Mouse (Mus musculus) neural tube, embryonic 11.5 days (tissue): ENCODE measurements around the gene Krt25. TPM values are rescaled to one million over a fixed set of nuclear protein-coding genes. Genes with fewer than 3 reads are reported as not detected.

ENCODE experiments used
- ATAC-seq: fragments of 200-750 bp; cut with Nextera tagmentation; 2 replicates; pipeline ENCODE4 v1.8.0; 2017; ENCODE audit warnings: moderate number of reproducible peaks, mild to moderate bottlenecking, moderate TSS enrichment, moderate library complexity; ENCODE audit not compliant: insufficient read depth, low FRiP score, low TSS enrichment
- DNase-seq: peaks from one replicate; pipeline ENCODE4 v3.0.0-alpha.2; 2015; ENCODE audit warnings: low spot score
- H3K27ac ChIP-seq: fragments of 300-500 bp; sonication (generic); 2 replicates; pipeline ENCODE4 v1.5.1; 2014; ENCODE audit warnings: low read depth, mild to moderate bottlenecking, low read length
- H3K27me3 ChIP-seq: fragments of 300-500 bp; sonication (generic); 2 replicates; pipeline ENCODE4 v1.6.1; 2014; ENCODE audit warnings: mild to moderate bottlenecking, low read length, mixed read lengths; ENCODE audit not compliant: control insufficient read depth, insufficient read depth
- H3K36me3 ChIP-seq: fragments of 300-500 bp; sonication (generic); 2 replicates; pipeline ENCODE4 v1.6.1; 2014; ENCODE audit warnings: mild to moderate bottlenecking, low read length, moderate library complexity, mixed read lengths; ENCODE audit not compliant: control insufficient read depth, insufficient read depth
- H3K4me1 ChIP-seq: fragments of 300-500 bp; sonication (generic); 2 replicates; pipeline ENCODE4 v1.6.1; 2014; ENCODE audit warnings: low read length, mixed read lengths; ENCODE audit not compliant: control insufficient read depth, insufficient read depth
- H3K4me2 ChIP-seq: fragments of 300-500 bp; sonication (generic); 2 replicates; pipeline ENCODE4 v1.6.1; 2014; ENCODE audit warnings: low read depth, mild to moderate bottlenecking, moderate library complexity
- H3K4me3 ChIP-seq: fragments of 300-500 bp; sonication (generic); 2 replicates; pipeline ENCODE4 v1.5.1; 2014; ENCODE audit warnings: low read depth, low read length
- H3K9ac ChIP-seq: fragments of 300-500 bp; sonication (generic); 2 replicates; pipeline ENCODE4 v1.6.1; 2014; ENCODE audit warnings: mild to moderate bottlenecking, low read length
- H3K9me3 ChIP-seq: fragments of 300-500 bp; sonication (generic); 2 replicates; pipeline ENCODE4 v1.6.1; 2016; ENCODE audit warnings: low read length; ENCODE audit not compliant: control insufficient read depth
- WGBS: fragments of 180-500 bp; shearing (Covaris S2); extraction: QIAGEN DNeasy Blood & Tissue Kit; methylation state at CpG from one replicate; pipeline ENCODE4 v1.1.7; 2014; 5-methylcytosine and 5-hydroxymethylcytosine counted together
- polyA plus RNA-seq: library from polyadenylated mRNA; unstranded; fragments of >200 nt; fragmentation: Nextera tagmentation; extraction: Ambion mirVana; gene quantifications from 2 replicates; pipeline ENCODE4 v1.2.1, GENCODE M21; 2014

The Krt25 gene
- polyA plus RNA-seq, result 0.12 and 0.23 TPM in 2 replicates

DNA sequence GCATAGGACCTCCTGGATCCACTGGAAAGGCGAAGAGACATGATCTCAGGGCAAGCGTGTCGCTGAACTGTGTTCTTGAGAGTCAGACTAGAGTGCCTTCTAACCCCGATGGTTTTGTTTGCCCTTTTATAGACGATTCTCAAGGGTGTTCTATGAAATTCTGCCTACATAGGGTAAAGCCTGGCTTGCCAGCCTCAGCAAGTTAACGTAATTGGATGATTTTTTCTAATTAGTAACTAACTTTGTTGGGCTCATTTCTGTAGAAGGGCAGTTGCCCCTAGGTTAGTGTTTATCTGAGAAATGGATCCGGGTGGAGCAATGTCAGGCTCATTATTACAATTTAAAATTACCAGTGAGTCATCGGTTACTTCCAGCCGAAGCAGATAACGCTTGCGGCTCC, at the start of gene Krt25:
Gene Krt25, minus strand, starts transcription at position 101 of the 400 bp plus-strand sequence.
- Histone ChIP-seq H3K36me3 (no peaks in the 10 kb centered on the region), H3K9me3 (no peaks in the 10 kb centered on the region), H3K4me3 (no peak within 1 kb of the TSS), H3K27me3 (no peaks in the 10 kb centered on the region), H3K27ac (no peak within 1 kb of the TSS), H3K4me2 (no peak within 1 kb of the TSS), H3K4me1 (no peaks in the 10 kb centered on the region), H3K9ac (no peak within 1 kb of the TSS)
- DNase-seq, result no peak
- ATAC-seq, result no peak
- 95% methylated on average over 11 of the region's 11 CpGs for WGBS

DNA sequence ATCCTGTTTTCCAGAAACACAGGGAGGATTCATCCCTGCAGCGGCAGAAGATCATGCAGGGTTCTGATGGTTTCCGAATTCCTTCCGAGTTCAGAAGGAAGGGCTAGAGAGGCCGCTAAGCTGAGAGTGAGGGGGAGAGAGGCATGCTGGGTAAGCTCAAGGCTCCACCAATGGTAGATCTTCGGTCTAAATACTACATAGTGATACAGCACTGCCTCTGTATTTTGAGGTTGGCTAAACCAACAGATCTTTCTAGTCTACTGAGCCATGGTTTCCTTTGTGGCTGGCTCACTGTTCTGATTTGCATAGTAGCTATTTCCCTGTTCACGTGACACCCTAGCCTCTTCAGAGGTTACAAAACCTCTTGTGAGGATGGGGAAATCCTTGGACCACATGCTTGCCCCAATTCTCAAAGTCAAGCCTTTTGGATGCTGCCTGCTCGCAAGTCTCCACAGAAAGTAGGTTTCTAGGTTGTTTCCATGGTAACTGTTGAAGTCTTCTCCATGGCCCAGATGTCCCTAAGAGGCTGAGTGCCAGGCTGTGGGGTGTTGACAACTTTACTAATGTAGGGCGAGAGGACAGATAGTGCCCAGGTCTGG, 47.2 kb upstream of the Krt25 start:
- 84% methylated on average over 8 of the region's 8 CpGs for WGBS
- no peak overlapping the region for H3K9ac ChIP-seq
- DNase-seq (no peak), ATAC-seq (no peak)
- no peaks in the 10 kb centered on the region for H3K9me3 ChIP-seq
- no peak overlapping the region for H3K4me2 ChIP-seq
- H3K27ac ChIP-seq, result no peak overlapping the region
- H3K36me3 ChIP-seq, result no peaks in the 10 kb centered on the region
- H3K4me3 ChIP-seq, result no peak overlapping the region
- H3K27me3 ChIP-seq, result no peaks in the 10 kb centered on the region
- H3K4me1 ChIP-seq, result no peaks in the 10 kb centered on the region

DNA sequence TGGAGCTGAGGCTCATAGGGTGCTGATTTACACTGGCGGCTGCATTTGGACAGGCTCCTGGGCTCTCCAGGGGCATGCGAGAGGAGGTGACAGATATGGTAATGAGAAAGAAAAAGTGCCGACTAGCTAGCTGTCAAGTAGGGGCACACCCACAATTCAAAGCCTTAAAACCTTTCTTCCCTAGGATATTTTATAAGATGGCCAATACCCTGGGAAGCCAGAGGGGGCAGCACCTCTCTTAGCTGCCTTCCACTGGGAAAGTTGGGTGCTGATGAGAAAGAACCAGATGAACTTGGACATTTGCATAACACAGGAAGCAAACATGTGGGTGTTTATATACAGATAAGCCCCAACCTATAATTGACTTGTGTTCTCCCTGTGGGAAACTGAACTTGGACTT, 46.5 kb upstream of the Krt25 start:
- H3K9ac ChIP-seq, result no peak overlapping the region
- DNase-seq (peak; percentile 12), ATAC-seq (no peak)
- H3K4me1 ChIP-seq, result no peaks in the 10 kb centered on the region
- no peak overlapping the region for H3K4me3 ChIP-seq
- no peak overlapping the region for H3K4me2 ChIP-seq
- H3K36me3 ChIP-seq, result no peaks in the 10 kb centered on the region
- no peak overlapping the region for H3K27ac ChIP-seq
- whole genome bisulfite sequencing, result 18% methylated on average over 3 of the region's 3 CpGs
- no peaks in the 10 kb centered on the region for H3K9me3 ChIP-seq
- H3K27me3 ChIP-seq, result no peaks in the 10 kb centered on the region

DNA sequence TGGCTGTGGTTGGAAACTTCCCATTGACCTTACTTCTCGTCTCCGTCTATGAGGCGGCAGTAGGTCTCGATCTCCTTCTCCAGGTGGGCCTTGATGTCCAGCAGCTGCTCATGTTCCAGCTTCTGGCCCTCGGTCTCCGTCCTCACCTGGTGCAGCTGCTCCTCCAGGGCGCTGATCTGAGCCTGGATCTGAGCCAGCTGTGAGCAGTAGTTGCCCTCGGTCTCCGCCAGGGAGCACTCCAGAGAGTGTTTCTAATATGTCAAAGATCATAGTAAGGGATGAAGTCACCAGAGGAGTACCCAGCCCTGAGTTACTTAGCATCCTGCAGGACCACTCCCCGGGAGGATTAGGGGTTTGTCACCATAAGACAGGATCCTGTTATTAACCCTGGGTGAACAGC, 44.0 kb upstream of the Krt25 start:
- H3K9me3 ChIP-seq, result no peaks in the 10 kb centered on the region
- DNase-seq, result peak; percentile 23
- no peaks in the 10 kb centered on the region for H3K27me3 ChIP-seq
- ATAC-seq, result no peak
- H3K4me3 ChIP-seq, result no peak overlapping the region
- WGBS, result 50% methylated on average over 10 of the region's 10 CpGs
- no peak overlapping the region for H3K4me2 ChIP-seq
- H3K9ac ChIP-seq, result no peak overlapping the region
- H3K27ac ChIP-seq, result no peak overlapping the region
- H3K36me3 ChIP-seq, result no peaks in the 10 kb centered on the region
- no peaks in the 10 kb centered on the region for H3K4me1 ChIP-seq

DNA sequence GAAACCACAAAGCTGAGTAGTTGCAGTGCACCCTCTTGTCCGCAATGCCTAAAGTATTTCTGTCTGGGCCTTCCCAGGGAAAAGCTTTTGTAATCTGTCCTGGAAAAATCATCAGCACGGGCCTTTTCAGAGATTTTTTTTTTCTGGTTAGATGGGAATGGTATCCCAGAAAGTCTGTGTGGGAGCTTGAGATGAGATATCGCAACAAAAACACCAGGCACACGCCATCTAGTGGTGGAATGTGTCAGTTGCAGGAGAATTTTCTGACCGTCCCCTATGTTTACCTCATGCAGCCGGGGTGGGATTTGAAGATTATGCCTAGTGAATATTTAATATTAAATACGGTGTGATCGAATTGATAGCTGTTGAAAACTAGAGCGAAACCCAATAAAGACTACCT, 41.7 kb upstream of the Krt25 start:
- DNase-seq (peak; percentile 47), ATAC-seq (no peak)
- Histone ChIP-seq H3K9me3 (no peaks in the 10 kb centered on the region), H3K4me3 (no peak overlapping the region), H3K27ac (no peak overlapping the region), H3K36me3 (no peaks in the 10 kb centered on the region), H3K27me3 (no peaks in the 10 kb centered on the region), H3K4me2 (no peak overlapping the region), H3K4me1 (no peaks in the 10 kb centered on the region), H3K9ac (no peak overlapping the region)
- WGBS, result 28% methylated on average over 9 of the region's 9 CpGs

DNA sequence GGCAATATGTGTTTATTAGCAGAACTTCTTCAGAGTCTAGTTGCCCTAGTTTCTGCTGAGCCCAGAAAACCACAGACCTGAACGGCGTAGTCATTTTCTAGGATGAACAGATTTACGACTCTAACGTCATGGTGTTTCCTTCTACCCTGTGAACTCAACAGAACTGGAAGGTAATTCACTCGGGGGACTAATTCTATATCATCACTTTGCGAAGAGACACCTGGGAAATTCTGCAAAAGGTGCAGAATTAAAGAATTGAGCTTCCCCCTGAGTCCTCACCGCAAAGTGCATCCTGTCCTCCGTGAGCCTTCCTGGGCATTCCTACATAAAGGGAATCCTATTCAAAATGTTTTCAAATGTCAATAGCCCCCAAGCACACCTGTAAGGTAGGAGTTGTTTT, 38.7 kb upstream of the Krt25 start:
- Histone ChIP-seq H3K9ac (no peak overlapping the region), H3K4me1 (no peaks in the 10 kb centered on the region), H3K27me3 (no peaks in the 10 kb centered on the region), H3K4me2 (no peak overlapping the region), H3K27ac (no peak overlapping the region), H3K36me3 (no peaks in the 10 kb centered on the region), H3K4me3 (no peak overlapping the region), H3K9me3 (no peaks in the 10 kb centered on the region)
- ATAC-seq (no peak), DNase-seq (no peak)
- WGBS, result 83% methylated on average over 8 of the region's 8 CpGs

DNA sequence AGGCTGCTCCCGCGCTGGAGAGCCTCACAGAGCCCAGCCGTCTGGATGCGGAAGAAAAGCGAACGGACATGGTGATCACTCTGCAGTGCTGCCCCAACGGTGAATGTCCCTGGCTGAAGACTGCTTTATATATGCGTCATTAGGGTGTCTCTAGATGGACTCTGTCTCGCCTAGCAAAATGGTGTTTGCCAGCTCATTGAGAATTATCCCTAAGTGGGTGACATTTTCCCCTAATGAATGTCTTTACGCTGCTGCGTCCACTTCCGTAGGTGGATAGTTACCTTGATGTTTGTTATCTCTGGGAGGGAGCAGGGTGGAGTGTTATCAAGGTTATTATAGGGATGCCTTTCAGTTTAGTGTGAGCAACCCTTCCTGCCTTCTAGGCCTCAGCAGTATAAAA, 28.3 kb upstream of the Krt25 start, which contains the start of gene Krt27:
Gene Krt27, minus strand, starts transcription at position 101 of the 400 bp plus-strand sequence.
- no peaks in the 10 kb centered on the region for H3K4me1 ChIP-seq

DNA sequence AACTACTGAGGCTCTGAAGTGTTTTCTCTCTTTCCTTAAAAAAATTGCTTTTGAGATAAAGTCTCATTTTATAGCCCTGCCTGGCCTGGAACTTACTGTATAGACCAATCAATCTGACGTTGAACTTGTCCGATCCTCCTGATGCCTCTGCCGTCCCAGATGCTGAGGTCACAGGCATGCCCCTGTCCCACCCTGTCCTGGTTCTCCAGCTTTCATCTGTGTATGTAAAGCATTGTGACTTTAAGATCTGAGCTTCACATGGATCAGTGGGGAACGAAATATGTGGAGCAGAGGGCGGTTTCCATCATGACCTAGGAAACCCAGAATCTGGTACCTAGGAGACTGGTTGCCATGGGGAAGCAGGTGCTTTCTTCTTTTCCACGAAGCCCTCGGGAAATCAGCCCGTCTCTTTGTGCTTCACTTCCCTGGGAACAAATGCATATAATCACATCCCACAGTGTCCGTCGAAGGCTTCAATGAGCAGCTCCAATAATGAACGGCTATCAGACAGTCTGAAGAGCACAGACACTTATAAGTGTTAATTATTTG, 16.6 kb upstream of the Krt25 start:
- H3K27ac ChIP-seq, result no peak overlapping the region
- no peak for ATAC-seq
- no peaks in the 10 kb centered on the region for H3K9me3 ChIP-seq
- H3K4me3 ChIP-seq, result no peak overlapping the region
- H3K4me1 ChIP-seq, result no peaks in the 10 kb centered on the region; the same call in 1 of the 2 replicates
- WGBS, result 49% methylated on average over 11 of the region's 11 CpGs
- H3K9ac ChIP-seq, result no peak overlapping the region
- H3K36me3 ChIP-seq, result no peaks in the 10 kb centered on the region
- H3K27me3 ChIP-seq, result no peaks in the 10 kb centered on the region
- H3K4me2 ChIP-seq, result no peak overlapping the region
- peak; percentile 56 for DNase-seq

More for the DNA sequence above, 28.3 kb upstream of the Krt25 start, which contains the start of gene Krt27:
- Histone ChIP-seq H3K27ac (no peak within 1 kb of the TSS), H3K4me3 (no peak within 1 kb of the TSS), H3K27me3 (no peaks in the 10 kb centered on the region), H3K9me3 (no peaks in the 10 kb centered on the region), H3K4me2 (no peak within 1 kb of the TSS), H3K36me3 (no peaks in the 10 kb centered on the region), H3K9ac (no peak within 1 kb of the TSS)
- DNase-seq (no peak), ATAC-seq (no peak)
- 80% methylated on average over 12 of the region's 12 CpGs for WGBS

DNA sequence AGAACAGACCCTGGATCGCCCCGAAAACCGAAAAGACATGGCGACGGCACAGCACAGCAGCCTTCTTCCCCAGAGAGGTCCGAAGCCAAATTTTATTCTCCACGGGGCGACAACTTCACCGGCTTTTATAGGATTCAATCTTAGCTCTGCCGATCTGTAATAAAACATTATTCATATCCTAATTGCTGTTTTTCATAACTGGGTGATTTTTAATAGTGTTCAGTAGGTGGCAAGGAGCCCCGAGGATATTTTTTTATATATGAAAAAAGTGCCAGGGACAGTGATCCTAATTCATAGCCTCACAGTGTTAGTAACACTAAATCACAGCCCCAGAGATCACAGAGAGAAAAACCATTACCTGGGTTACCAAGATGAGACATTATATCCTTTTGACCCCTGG, 15.1 kb upstream of the Krt25 start, which contains the start of gene Krt26:
Gene Krt26, minus strand, starts transcription at position 101 of the 400 bp plus-strand sequence.
- no peak within 1 kb of the TSS for H3K4me3 ChIP-seq
- H3K4me2 ChIP-seq, result no peak within 1 kb of the TSS
- no peaks in the 10 kb centered on the region for H3K27me3 ChIP-seq
- WGBS, result 91% methylated on average over 11 of the region's 11 CpGs
- no peaks in the 10 kb centered on the region; the same call in 1 of the 2 replicates for H3K4me1 ChIP-seq
- no peak for ATAC-seq
- H3K9me3 ChIP-seq, result no peaks in the 10 kb centered on the region
- no peak within 1 kb of the TSS for H3K9ac ChIP-seq
- no peaks in the 10 kb centered on the region for H3K36me3 ChIP-seq
- H3K27ac ChIP-seq, result no peak within 1 kb of the TSS
- DNase-seq, result no peak
